Mouse (Mus musculus) gastrocnemius, postnatal 4 days (tissue): Measurements from ENCODE around the gene Snrnp27. TPM values are rescaled to one million over a fixed set of nuclear protein-coding genes. Genes with fewer than 3 reads are reported as not detected.

Experiments used
- DNase-seq, 2 experiments: peaks; one replicate each; pipeline ENCODE4 v3.0.0; 2021 to 2022; ENCODE audit warnings: low spot score in 2 of 2, mixed read lengths in 2 of 2
- long read RNA-seq, 2 experiments: library from polyadenylated mRNA; stranded (forward); transcript quantifications; one replicate each; pipeline ENCODE4 v2.0.0; 2021
- total RNA-seq, 2 experiments: library from RNA; stranded (reverse); gene quantifications; 2 replicates each; pipeline ENCODE4 v1.2.3; 2021

The Snrnp27 gene
- 10 to 100 TPM; 80.8 to 86.3 TPM for total RNA-seq
- long read RNA-seq, experiment 1, transcript Snrnp27-201 (6 exons, 885 nt), result major isoform, 88 of 93 reads
- long read RNA-seq, experiment 1, partial matches to known transcripts, result 1 of 93 reads
- long read RNA-seq, experiment 1, other reads (novel, unspliced or antisense), result 3 of 93 reads
- long read RNA-seq, experiment 2, transcript Snrnp27-201 (6 exons, 885 nt), result major isoform, 68 of 72 reads
- long read RNA-seq, experiment 2, partial matches to known transcripts, result 1 of 72 reads
- long read RNA-seq, experiment 2, other reads (novel, unspliced or antisense), result 3 of 72 reads

DNA sequence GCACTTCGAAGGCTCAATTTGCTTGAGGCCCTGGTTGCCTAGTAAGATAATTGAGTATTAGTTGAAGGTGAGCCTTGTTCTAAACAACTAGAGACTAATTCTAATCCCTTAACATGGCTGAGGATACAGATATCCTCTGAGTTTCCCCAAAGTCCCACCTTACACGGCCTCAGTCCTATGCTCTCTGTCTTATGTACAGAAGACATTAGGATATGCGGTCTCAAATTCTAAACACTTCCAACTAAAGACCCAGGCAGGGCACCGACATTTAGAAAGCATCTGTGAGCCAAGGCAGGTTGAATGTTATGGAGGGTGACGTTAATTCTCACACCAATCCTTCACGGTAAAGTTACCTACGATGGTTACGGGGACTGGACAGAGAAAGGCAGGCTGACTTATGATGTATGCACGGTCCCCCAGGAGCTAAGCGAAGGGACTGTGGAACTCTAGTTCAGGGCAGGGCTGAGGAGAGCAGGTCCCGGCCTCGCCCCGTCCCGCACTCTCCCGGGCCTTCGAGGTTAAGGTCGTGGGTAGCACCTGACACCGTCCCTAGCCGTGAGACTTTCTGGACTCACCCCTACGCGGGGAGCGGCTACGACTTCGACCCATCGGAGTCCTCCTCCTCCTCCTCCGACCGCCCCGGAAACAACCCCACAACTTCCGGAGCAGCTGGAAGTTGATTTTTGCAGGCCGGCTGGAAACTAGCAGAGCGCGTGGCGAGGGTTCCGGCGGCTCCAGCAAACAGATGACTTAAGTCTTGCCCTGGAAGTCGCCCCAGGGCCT, at the start of gene Snrnp27:
TSS of gene Snrnp27 (minus strand) at position 651 of the 783 bp plus-strand sequence.
- DNase-seq, result peak; percentile 84 to 91

- DNase-seq, result peak; percentile 87 to 94
These were observed 49.0 kb upstream of the Snrnp27 start, which contains the start of gene Gmcl1 for GRCm38 (mm10) chr6:86733183-86733876. Gene Gmcl1 (minus strand): TSS chr6:86733383.

DNA sequence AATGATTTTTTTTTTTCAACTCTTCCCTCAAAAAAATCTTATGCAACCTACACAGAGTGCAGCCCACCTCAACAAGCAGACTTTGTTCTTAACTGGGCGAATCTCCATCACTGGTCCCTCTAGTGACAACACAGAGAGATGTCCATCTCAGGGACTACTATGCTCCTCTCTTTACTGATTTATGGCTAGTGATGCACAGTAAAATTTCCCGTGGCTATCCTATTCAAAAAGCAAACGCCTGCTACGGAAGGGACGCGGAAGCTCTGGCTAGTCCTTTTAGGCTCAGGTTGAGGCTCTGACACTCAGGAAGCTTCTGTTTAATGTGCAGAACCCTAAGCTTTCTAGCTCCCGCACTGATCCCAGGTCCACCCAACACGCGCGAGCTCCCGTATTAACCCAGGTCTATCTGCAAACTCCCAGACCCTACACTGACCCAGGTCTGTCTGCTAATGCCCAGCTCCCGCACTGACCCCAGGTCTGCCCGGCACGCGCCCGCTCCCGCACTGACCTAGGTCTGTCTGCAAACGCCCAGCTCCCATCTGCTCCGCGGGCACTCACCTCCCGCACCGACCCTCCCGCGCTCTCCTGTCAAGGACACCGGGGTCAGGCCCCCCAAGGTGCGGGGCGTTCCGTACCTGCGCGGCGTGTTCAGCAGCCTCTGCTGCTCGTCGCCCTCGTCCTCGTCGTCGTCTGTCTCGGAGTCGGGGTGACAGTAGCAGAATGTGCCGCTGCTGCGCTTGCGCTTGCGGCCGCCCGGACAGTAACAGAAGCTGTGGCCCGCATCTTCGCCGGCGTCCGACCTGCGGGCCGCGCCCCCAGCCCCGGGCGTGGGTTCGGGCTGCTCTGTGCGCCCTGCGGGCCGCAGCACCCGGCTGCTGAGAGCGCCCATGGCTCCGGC, 48.2 kb upstream of the Snrnp27 start:
- DNase-seq, result peak; percentile 25 to 42

DNA sequence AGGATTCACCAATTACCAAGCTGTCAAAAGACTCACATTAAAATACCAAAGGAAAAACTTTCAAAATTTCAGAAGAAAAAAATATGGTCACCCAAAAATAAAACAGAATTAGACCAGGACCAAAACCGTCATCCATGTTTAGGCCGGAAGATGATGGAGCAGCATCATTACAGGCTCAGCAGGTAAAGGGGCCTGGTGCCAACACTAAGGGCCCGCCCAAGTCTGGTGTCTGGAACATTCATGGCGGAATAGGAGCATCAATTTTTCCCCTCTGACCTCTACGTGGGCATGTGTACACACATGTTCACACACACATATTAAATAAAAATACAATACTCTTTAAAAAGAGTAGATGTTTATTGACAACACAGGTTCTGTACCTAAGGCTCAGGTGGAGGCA, 44.4 kb upstream of the Snrnp27 start:
- no peak for DNase-seq

DNA sequence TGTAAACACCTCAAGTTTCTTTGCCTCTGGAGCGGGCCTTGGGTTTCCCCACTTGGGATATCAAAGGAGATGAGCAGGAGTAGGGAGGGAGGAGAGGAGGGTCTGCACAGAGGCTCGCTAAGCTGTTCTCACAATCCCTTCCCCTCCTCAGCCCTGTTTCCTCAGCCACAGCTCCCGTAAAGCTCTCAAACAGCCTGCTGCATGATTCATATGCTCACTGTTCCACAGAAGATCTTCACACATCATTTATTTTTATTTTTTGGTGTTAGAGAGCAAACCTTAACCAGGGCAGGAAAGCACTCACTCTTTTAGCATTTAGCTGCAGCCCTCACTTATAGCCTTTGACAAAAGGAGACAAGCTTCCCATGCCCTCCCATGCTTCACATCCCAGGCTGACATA, 37.7 kb upstream of the Snrnp27 start:
- DNase-seq, result no peak

DNA sequence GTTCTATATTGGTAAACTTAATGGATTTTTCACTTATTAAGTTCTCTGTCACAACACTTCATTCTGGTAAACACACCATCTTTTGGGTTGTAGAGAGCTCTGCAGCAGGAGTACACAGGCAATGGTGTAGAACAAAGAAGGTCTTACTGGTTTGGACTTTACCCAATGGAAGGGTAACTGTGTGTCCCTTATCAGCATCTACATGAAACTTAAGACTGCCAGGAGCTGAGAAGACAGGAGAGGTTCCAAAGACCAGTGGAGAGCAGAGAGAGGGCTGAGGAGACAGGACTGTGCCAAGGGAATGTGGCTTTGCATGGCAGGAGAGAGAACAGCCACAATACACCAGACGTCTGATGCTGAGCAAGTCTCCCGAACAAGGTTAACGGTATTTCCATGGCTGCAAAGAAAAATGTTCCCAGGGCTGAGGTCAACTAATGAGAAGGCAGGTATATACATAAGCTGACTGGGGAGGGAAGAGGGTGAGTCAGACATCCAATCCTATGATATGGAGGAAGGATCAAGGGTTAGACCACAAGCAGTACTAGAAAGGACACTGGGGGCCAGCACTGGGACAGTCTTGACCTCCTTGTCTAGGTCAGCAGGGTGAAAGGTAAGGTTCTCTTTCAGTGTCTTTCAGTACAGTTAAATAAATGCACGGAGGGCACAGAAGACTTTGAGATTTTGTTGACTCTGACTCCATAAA, 23.9 kb upstream of the Snrnp27 start:
- no peak for DNase-seq

DNA sequence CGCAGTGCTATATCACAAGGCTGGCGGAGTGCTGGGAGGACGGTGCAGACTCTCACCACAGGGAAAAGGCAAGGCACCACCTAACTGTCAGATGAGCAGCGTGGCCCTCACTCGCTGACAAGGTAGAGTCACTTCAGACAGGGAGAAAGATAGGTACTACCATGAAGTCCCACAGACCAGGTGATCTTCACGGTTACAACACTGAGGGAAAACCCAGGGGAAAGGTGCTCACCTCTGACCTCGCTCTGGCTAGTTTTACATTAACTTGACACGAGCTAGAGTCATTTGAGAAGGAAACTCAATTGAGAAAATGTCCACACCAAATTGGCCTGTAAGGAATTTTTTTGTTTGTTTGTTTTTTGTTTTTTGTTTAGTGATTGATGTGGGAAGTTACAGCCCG, 18.3 kb upstream of the Snrnp27 start:
- DNase-seq, result no peak

- DNase-seq, result no peak
These were observed 13.6 kb upstream of the Snrnp27 start for GRCm38 (mm10) chr6:86697903-86698302.

- no peak for DNase-seq
These were observed 11.9 kb upstream of the Snrnp27 start for GRCm38 (mm10) chr6:86696213-86696612.

- peak in 1 of 2 experiments; percentile 21 for DNase-seq
These were observed 10.1 kb upstream of the Snrnp27 start for GRCm38 (mm10) chr6:86694465-86694864.

DNA sequence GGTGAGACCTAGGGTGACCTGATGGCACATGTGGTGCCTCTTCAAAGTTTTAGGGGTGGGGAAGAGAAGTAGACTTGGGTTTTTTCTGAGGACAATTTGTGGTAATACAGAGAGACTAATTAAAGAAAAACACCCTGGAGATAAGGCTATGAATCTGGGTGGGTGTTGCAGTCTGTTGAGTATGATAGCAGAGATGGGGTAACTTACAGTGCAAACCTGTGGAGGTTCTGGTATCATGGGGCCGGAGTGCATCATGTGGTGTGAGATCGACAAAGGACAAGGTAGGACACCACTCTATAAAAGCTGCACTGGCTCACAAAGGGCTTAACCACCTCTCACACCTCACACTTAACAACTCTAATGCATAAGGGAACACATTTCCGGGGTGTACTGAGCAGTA, 5.3 kb upstream of the Snrnp27 start:
- no peak for DNase-seq

- DNase-seq, result no peak
These were observed 2.6 kb upstream of the Snrnp27 start for GRCm38 (mm10) chr6:86686971-86687370.

GRCm38 (mm10) chr6:86684655-86685011, 311 bp upstream of the Snrnp27 start:
- DNase-seq, result no peak

- no peak for DNase-seq
These were observed 3.0 kb downstream of the Snrnp27 start for GRCm38 (mm10) chr6:86681289-86681688.

DNA sequence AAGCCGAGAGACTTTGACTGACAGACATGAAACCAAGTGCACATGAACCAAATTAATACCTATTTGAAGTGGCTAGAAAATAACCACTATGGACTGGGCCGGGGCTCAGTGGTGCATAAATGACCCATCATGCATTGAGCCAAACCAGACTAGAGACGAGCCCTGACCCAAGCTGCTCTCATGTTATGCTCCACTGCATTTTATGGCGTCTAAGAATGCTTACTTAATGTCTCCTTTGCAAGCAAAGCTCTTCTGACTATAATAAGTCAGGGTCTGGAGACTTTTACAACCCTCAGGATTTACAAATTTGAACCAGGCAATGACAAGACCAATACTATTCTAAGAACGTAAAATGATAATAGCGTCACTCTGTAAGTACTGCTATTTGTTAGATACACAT, 6.0 kb downstream of the Snrnp27 start:
- no peak for DNase-seq

GRCm38 (mm10) chr6:86670873-86671272, 13.4 kb downstream of the Snrnp27 start:
- peak in 1 of 2 experiments; percentile 31 for DNase-seq

GRCm38 (mm10) chr6:86669240-86669727, 15.0 kb downstream of the Snrnp27 start:
- DNase-seq, result peak; percentile 100

- DNase-seq, result no peak
These were observed 15.6 kb downstream of the Snrnp27 start, which contains the start of gene Mxd1 for GRCm38 (mm10) chr6:86668580-86669239. Gene Mxd1 (minus strand): TSS chr6:86669161.

GRCm38 (mm10) chr6:86667061-86667460, 17.3 kb downstream of the Snrnp27 start:
- no peak for DNase-seq
